Mouse (Mus musculus): ENCODE data around the gene Git1.
A peak's percentile ranks its signal among the peaks of the same experiment; 100 is the strongest.

GRCm38 (mm10) chr11:77507426-77507825 is 14.1 kb downstream of the Git1 start:
- 0 out of 2 replicates have a peak, but pooled peaks have one; percentile 6 for TF ChIP-seq CTCF (IDR thresholded peaks at IDR 0.05; ENCODE audit: insufficient read depth, low read depth, low read length)
- no peak for TF ChIP-seq POLR2A (IDR thresholded peaks at IDR 0.05; ENCODE audit: insufficient read depth, low read depth, low read length)
